In the genomic region with DNA sequence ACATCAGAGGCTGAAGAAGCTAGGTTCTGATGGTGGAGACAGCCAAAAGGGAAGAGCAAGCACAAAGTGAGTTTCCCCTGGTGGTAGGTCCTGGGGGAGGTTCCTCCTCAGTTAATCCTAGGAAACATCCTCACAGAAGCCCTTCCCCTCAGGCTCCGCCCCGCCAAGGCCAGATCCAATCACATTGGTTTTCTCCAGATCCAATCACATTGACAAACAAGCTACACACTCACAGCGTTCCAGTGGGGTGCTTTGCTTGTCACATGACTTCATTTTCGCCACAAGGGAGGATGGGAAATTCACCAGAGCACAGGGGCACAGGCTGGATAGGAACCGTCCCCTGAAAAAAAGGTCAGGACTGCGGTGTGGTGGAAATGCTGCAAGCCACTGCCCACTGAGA, we compare ENCODE assay signal across 28 mouse cellular contexts. TPM values are rescaled to one million over a fixed set of nuclear protein-coding genes. Genes with fewer than 3 reads are reported as not detected.
"Had no signal": no experiment of that assay in that cellular context is flagged by ENCODE, and none has a peak within 500 bp of the region (broad histone marks: within the 10 kb centered on the region; RNA-seq: fewer than 3 reads in every experiment).

No protein-coding gene starts in this region.

- H3K36me3 ChIP-seq: heart, embryonic 13.5 days; heart, embryonic 15.5 days; hindbrain, embryonic 12.5 days; kidney, embryonic 15.5 days; limb, embryonic 13.5 days; limb, embryonic 15.5 days; liver, embryonic 13.5 days had no signal

- H3K27ac ChIP-seq: gastrocnemius, adult 2 months; heart, adult 2 months; heart, embryonic 13.5 days; heart, embryonic 15.5 days; hindbrain, embryonic 12.5 days; hindbrain, embryonic 14.5 days; hindbrain, postnatal 0 days; kidney, embryonic 15.5 days; kidney, postnatal 0 days; layer of hippocampus, adult 2 months; left cerebral cortex, adult 2 months; limb, embryonic 13.5 days; limb, embryonic 15.5 days; liver, embryonic 13.5 days had no signal

- ATAC-seq: hindbrain, postnatal 0 days; intestine, embryonic 16.5 days had no signal

- DNase-seq: gastrocnemius, adult 2 months; gastrocnemius, postnatal 10 days; gastrocnemius, postnatal 25 days; heart, adult 11 months; heart, adult 2 months; heart, postnatal 14 days; heart, postnatal 36 days; kidney, adult 11 months; kidney, adult 2 months; kidney, adult 9 months; kidney, postnatal 14 days; kidney, postnatal 36 days; left cerebral cortex, postnatal 4 days; liver, embryonic 13.5 days had no signal

- H3K27me3 ChIP-seq: liver, embryonic 13.5 days had no signal

- H3K4me3 ChIP-seq: gastrocnemius, adult 2 months; heart, adult 2 months; heart, embryonic 13.5 days; heart, embryonic 15.5 days; hindbrain, embryonic 12.5 days; kidney, embryonic 15.5 days; layer of hippocampus, adult 2 months; left cerebral cortex, adult 2 months; limb, embryonic 13.5 days; limb, embryonic 15.5 days; liver, embryonic 13.5 days had no signal

- H3K9ac ChIP-seq: heart, embryonic 13.5 days; heart, embryonic 15.5 days; hindbrain, embryonic 12.5 days; hindbrain, embryonic 14.5 days; kidney, embryonic 15.5 days; limb, embryonic 13.5 days; limb, embryonic 15.5 days; liver, embryonic 13.5 days had no signal

- H3K4me1 ChIP-seq: heart, embryonic 15.5 days; kidney, embryonic 15.5 days; limb, embryonic 15.5 days; liver, embryonic 13.5 days had no signal

- H3K4me2 ChIP-seq: heart, embryonic 11.5 days; heart, embryonic 13.5 days; heart, embryonic 15.5 days; hindbrain, embryonic 12.5 days; hindbrain, embryonic 14.5 days; kidney, embryonic 15.5 days; limb, embryonic 13.5 days; limb, embryonic 15.5 days; liver, embryonic 13.5 days had no signal

- H3K9me3 ChIP-seq: heart, embryonic 13.5 days; heart, embryonic 15.5 days; kidney, embryonic 15.5 days; limb, embryonic 13.5 days; limb, embryonic 15.5 days; liver, embryonic 13.5 days had no signal

RNA-seq across cellular contexts. Expression of gene Sez6l, which starts 9.1 kb away (rescaled TPM):
- total RNA-seq: gastrocnemius, adult 2 months; gastrocnemius, postnatal 25 days had no signal
- polyA plus RNA-seq: liver, adult 2 months had no signal
